Mouse (Mus musculus) T-helper 2 cell (primary cell): ENCODE data around the gene Car9.

Experiments
- in situ Hi-C: fragments of 300-600 bp; cut with MboI, MseI; formaldehyde crosslinking; loops from one replicate; pipeline ENCODE4 v1.15.1; 2025; ENCODE audit warnings: high pct_unique_total_duplicates

The Car9 gene

DNA sequence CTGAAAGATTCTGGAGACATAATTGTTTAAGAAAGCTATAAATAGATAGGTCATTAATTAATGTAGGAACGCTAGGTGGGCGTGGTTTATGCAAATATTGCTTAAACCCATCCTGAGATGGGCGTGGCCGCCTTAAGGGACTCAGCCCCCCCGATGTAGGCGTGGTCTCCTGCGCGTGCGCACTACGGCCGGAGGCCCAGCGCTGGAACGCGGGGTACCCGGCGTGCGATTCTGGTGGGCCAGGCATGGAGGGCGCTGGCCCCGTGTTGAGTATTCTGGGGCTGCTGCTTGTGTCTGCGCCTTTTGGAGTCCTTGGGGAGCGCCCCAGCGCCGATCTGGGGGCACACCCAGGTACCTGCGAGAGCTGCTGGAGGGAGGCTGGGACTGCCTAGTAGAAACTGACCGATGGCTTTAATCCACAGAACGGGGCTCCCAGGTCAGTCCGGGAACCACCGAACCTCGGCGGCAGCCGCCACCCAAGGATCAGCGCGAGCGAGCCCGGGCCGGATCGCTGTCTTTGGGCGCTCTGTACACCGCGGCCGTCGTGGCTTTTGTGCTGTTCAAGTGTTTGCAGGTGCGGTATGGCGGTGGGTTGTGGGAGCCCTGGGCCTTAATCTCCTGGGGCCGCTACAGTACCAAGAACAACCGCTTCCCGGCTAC, 13.4 kb upstream of the Car9 start:
- in situ Hi-C loops: no loop called here

- in situ Hi-C loops: no loop called here
Measured at GRCm38 (mm10) chr4:43493846-43494240, 12.9 kb upstream of the Car9 start.

GRCm38 (mm10) chr4:43496587-43496986, 10.2 kb upstream of the Car9 start:
- in situ Hi-C loops: no loop called here

GRCm38 (mm10) chr4:43497405-43497804, 9.4 kb upstream of the Car9 start:
- in situ Hi-C loops: no loop called here

GRCm38 (mm10) chr4:43497946-43498345, 8.8 kb upstream of the Car9 start:
- in situ Hi-C loops: no loop called here

DNA sequence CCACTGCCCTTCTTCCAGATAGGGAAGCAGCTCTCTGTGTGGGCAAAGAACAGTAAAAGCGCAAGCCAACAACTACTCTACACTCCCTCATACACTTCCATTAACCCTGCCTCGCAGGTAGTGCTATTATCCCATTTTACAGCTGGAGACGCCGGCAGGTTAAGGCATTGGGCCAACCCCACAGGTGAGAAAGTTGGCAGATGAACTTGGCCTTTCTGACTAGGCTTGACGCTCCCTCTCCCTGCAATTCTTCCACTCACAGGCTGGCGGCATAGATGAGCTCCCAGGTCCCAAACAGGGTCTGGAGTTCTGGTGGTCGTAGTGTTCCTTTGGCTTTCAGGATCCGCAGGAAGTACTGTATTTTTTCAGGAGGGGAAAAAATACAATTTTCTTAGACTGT, 7.8 kb upstream of the Car9 start:
- in situ Hi-C loops: no loop called here

GRCm38 (mm10) chr4:43499407-43500333, 7.1 kb upstream of the Car9 start, which contains the start of gene Arhgef39:
Gene Arhgef39, minus strand, starts transcription at chr4:43499695.
- in situ Hi-C loops: no loop called here

DNA sequence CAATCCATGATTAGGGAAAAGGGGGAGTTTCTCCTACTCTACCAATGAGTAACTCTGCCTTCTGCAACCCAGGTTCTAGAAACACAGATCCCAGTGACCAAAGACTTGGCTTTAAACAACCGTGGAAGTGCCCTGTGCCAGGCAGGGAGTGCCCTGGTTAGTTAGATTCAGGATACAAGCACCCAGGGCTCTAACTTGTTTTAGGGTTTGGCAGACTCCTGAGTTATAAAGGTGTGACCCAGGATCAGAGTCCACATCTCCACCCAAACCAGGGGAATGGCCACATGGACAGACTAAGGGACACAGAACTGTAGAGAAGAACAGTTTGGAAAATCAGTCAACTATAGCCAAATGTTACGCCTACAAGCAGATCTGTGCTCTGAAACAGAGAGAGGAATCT, 3.7 kb upstream of the Car9 start:
- in situ Hi-C loops: no loop called here

GRCm38 (mm10) chr4:43503506-43503905, 3.3 kb upstream of the Car9 start:
- in situ Hi-C loops: no loop called here

DNA sequence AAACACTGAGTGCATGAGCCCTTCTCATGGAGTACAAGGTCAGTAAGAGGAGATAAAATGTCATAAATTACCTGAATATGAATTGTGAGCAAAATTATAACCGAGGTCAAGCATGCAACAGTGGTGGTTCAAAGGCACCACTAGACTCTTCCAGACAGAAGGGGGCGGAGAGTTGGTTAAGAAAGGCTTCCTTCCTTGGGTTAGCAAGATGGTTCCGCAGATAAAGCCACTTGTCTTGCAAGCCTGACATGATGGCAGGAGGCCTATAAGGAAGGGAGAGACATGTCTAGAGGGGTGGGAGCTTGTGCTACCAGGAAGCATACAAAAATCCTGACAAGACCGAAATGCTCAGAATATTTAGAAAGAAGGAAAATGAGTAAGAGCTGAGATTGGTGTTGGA, 2.5 kb upstream of the Car9 start:
- in situ Hi-C loops: no loop called here

DNA sequence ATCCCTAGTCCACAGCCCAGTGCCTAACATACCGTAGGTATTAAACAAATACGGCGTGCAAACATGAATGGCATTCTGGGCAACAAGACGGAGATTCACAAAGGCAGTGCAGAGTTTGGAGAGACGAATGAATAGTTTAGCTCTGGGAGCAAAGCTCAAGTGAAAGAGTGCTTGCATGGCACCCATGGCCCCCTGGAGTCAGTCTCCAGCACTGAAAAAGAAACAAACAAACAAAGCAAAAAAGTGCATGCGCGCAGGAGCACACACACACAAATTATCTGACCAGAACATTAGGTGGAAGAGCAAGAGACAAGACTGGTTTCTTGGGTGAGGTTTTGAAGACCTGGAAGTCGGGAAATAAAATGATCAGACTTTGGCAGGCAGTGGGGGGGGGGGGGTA, 692 bp upstream of the Car9 start:
- in situ Hi-C loops: no loop called here

DNA sequence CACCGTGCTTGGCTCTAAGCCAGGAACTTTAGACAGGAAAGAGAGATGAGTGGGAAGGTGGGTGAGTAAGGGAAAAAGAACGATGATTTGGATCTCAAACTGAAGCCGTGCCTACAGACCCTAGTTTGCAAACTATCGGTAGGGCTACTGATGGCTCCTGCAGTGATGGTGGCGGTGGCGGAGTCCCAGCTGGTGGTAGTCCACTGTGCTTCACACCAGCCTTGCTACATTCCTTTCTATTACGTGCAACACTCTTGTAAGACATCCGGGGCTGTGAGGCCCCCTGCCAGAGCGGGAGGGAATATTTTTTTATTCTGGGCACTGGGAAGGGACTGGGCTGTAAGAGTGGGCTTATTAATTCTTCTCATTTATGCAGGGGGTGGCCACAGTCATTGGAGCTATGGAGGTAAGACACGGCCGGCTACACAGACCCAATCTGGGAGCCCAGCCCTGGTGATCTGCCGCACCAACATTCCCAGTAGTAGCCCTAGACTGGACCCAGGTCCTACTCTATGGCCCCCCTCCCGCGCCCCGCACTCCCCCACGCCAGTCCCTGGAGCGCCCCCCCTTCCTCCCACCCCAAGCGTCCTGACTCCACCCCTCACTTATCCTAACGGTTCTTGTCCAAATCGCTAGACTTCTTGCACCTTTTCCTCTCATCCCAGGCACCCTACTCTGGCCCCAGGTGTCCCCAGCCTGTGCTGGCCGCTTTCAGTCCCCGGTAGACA, 1.3 kb downstream of the Car9 start:
- in situ Hi-C loops: no loop called here

DNA sequence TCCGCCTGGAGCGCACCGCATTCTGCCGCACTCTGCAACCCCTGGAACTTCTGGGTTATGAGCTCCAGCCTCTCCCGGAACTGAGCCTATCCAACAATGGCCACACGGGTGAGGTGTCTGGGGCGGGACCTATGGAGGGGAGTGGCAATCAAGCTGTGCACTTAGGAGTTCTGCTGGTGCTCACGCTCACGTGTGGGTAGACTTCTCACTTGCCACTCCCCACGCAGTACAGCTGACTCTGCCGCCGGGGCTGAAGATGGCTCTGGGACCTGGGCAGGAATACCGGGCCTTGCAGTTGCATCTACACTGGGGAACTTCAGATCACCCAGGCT, 1.9 kb downstream of the Car9 start:
- in situ Hi-C loops: no loop called here

GRCm38 (mm10) chr4:43509109-43509508, 2.3 kb downstream of the Car9 start:
- in situ Hi-C loops: no loop called here

DNA sequence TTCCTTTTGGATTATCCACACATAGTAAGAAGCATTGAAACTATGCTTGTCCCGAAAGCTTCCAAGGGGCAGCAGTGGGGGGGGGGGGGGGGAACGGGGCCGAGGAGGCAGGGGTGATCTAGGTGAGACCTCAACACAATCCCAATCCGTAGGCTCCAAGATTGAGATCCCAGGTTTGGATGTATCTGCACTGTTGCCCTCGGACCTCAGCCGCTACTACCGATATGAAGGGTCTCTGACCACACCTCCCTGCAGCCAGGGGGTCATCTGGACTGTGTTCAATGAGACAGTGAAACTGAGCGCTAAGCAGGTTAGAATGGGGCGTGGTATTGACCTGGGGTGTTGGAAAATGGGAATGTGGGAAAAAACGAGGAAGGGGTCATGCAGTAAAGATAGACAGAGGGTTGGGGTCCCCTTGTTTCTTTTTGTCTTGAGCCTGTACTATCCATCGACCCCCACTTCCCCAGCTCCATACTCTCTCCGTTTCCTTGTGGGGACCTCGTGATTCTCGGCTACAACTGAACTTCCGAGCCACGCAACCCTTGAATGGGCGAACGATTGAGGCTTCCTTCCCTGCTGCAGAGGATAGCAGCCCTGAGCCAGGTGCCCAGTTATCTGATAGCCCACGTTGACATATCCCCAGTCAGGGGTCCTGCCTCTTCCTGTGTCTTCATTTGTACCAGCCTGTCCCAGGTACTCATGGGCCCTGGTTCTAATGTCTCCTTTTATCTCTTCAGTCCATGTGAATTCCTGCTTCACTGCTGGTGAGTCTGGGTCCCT, 5.1 kb downstream of the Car9 start:
- in situ Hi-C loops: no loop called here

GRCm38 (mm10) chr4:43512653-43513052, 5.9 kb downstream of the Car9 start:
- in situ Hi-C loops: no loop called here

DNA sequence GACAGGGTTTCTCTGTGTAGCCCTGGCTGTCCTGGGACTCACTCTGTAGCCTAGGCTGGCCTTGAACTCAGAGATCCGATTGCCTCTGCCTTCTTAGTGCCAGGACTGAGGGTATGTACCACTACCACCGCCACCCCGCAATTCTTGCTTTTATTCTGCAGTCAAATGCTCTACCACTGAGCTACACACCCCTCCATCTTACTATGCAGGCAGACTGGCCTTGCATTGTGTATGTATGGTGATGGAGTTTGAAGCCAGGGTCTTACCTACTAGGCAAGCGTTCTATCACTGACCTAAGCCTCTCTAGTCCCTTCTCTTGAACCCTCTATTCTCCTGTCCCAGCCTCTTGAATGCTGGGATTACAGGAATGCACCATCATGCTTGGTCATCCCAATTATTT, 6.5 kb downstream of the Car9 start:
- in situ Hi-C loops: no loop called here

DNA sequence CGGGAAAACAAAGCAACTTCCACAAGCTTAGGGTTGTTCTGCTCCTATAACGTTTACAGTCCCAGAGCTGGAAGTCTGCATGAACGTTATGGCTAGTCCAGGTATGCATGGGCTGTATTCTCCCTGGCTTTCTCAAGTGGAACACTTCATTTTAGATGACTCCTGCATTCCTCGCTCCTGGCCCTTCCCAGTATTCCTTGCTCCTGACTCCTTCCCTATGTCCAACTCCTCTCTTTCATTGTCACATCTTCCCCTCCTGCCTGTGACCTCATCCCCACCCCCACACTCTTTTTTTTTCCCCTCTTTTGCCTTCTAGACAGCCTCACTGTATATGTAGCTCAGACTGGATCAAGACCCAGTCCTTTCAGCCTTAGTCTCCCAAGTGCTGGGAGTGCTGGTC, 7.0 kb downstream of the Car9 start:
- in situ Hi-C loops: no loop called here

DNA sequence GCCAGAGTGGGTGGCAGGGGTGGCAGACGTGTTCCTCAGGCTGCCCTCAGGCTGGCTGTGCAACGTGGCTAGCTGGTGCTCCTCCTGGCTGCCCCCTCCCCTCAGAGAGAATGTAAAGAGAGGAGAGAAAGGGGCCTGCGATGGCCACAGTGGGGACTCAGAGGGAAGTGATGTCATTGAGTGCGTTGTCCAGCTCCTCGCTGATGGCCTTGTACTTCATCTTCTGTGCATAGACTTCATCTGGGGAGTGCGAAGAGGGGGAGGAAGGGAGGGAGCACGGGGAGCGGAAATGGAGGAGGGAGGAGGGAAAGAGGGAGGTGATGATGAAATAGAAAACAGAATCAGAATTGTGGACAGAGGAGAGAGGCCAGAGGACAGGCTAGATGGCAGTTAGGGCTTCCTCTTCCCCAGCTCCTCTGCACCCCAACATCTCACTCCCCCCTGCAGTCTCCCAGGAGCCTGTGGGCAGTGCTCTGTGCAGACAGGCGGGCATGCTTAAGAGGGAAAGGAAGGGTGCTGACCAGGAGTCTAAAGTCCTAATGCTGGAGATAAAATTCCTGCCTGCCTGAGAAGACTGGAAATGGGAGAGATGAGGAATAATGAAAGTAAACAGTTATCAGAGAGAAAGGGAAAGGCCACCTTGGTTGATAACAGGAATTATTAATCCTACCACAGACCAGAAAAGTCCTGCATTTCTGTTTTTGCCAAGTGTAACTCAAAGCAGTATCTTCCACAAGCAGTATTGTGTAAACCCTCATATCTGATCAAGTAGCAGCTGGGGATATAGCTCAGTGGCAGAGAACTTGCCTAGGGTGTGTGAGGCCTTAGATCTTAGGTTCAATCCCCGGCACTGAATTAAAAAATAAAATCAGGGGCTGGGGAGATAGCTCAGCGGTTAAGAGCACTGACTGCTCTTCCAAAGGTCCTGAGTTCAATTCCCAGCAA, 9.3 kb downstream of the Car9 start:
- in situ Hi-C loops: no loop called here

DNA sequence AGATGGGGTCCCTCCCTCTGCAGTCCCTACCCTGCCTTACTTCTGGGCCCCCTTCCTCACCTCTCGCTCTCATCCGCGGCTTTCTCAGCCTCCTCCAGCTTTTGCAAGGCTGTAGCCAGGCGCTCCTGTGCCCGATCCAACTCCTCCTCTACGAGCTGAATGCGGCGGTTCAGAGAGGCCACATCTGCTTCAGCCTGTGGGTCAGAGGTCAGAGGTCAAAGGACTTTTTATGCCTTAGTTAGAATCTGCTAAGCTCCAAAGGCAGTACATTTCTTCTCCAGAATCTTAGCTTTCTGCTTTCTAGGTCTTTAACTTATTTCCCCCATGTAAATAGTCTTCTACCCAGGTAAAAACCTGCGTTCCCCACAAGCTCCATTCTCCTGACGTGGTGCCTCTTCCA, 12.8 kb downstream of the Car9 start:
- in situ Hi-C loops: no loop called here

DNA sequence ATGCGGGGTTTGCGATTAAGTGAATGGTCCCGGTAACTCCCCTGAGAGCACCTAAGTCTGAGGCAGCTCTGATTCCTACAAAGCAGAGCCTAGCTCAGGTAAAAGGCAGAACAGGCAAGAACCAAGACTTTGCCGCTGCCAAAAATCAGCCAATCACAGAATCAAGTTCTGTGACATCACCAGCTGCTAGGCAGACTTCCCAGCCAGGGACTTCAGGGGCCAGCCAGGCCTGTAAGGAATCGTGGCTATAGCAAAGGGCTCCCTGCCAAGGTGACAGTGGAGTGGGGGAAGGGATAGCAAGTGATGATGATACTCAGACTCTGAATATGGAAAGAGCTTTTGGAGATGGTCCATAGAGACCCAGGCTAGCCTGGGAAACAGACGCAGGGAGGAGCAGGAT, 13.2 kb downstream of the Car9 start:
- in situ Hi-C loops: no loop called here
